Mouse (Mus musculus): ENCODE results near the gene Abhd15.

The Abhd15 gene

DNA sequence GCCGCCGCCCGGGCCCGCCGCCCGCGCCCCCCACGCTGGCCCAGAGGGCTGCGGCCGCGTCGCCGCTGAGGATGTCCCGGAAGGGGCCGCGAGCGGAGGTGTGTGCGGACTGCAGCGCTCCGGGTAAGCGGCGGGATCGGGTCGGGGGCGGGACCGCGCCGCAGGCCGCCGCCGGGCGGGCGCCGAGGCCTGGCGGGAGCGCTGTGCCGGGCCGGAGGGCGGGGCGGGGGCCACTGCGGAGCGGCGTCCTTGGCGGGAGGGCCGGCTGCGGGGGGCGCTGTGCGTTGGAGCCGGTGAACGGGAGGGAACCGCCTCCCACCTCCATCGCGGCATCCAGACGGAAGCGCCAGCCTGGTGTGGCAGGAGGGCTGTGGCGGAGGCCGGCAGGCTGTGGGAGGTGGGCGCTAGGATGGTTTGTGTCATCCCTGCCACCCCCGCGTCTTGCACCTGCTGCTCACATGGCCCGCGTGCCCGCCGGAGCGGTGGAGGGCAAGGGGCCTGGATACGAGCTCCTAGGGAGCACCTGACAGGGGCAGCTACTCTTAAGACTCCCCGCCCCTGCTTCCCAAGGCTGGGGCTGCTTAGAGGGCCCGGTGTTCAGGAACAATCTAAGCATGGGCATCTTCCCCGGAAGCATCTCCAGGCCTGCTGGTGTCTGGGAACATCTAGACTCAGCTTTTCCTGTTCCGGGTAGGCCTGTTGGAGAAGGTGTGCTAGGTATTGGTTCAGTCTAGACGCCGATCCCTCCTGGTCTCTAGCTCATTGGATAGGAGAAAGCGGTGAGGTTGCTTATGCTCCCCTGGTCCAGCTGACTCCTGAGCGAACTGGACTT, 21.2 kb upstream of the Abhd15 start, which contains the start of gene Git1:
Gene Git1, plus strand, starts transcription at position 51 of the 832 bp plus-strand sequence.
- no peak for DNase-seq (ENCODE audit: low spot score)

DNA sequence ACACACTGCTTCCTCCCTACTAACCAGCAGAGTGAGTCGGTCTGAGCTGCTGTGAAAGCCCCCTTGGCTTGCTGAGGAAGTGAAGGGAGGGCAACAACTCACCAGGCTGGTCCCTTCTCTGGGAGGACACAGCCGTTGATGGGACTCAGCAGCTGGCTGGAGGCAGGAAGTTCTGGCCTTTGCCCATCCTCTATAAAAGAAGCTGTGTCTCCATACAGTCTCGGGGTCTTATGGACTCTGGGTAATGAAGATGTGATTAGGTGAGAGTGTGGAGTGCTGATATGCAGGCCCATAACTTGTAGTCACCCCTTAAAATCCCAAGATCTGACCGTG, 20.6 kb upstream of the Abhd15 start:
- no peak for DNase-seq (ENCODE audit: low spot score)

DNA sequence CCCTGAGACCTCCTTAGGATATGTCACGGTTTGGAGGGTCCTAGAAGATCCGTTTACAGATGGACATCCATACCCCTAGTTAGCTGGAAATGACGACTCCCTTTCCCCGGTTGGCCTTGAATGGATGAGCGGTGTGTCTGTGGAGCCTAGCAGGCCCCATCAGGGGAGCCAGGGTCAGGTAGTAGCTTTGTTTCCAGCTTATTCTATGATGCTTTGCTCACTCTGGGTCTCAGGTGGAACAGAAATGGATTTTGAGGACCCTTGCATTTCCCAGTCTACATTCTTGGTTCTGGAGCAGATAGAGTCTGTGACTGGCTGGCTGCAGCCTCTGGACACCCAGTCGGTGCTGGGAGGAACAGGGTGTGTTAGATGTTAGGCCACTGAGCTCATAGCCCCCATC, 20.1 kb upstream of the Abhd15 start:
- DNase-seq (ENCODE audit: low spot score) = no peak

DNA sequence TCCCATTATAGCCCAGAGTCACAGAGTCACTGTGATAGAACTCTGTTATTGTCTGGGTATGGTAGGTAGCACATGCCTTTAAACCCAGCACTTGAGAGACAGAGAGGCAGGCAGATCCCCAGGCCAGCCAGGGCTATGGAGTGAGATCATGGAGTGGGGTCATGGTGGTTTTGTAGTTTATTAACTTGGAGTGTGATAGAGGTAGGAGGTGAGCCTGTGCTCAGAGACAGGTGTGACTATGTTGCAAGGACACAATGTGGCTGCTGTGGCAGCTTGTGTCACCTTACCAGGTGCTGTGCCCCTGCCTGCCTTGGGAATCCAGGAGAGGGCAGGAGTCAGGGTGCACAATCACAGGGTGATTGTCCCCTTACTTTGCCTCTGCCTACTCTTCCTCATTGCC, 19.4 kb upstream of the Abhd15 start:
- DNase-seq (ENCODE audit: low spot score) = no peak

DNA sequence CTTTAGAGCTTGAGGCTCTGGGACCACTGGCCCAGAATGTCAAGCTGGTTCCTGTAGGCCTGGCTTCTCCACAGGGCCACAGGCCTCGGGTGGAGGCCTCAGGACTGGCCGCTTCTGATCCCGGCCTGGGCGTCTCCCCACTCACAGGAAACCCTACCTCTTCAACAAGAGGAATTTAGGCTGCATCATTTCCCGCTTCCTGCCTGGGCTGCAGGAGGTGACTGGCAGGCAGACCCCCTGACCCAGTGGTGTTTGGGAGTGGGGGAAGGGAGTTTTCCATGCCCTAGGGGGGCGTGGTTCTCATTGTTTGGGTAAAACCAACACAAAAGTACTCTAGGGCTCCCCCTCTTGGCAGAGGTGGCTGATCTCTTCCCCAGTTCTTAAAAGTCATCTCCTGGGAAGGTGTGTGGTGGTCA, 17.6 kb upstream of the Abhd15 start:
- no peak for DNase-seq (ENCODE audit: low spot score)

DNA sequence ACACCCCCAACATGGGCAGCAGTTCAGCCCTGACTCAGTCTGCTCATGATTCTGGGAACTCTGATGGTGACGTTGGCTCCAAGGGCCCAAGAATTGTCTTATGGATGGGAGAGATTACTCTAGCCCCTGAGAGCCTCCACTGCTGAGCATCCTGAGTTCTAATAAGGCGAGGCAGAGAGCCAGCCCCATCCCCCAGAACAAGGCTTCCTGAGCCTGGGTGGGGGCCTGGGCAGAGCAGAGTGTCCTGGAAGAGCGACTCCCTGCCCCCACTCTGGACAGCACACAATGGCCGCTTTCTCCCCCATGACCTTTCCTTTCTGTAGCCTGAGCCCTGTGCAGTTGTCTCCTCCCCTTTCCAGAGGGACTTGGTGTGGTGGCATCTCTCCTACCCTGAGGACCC, 17.1 kb upstream of the Abhd15 start:
- DNase-seq (ENCODE audit: low spot score) = no peak

DNA sequence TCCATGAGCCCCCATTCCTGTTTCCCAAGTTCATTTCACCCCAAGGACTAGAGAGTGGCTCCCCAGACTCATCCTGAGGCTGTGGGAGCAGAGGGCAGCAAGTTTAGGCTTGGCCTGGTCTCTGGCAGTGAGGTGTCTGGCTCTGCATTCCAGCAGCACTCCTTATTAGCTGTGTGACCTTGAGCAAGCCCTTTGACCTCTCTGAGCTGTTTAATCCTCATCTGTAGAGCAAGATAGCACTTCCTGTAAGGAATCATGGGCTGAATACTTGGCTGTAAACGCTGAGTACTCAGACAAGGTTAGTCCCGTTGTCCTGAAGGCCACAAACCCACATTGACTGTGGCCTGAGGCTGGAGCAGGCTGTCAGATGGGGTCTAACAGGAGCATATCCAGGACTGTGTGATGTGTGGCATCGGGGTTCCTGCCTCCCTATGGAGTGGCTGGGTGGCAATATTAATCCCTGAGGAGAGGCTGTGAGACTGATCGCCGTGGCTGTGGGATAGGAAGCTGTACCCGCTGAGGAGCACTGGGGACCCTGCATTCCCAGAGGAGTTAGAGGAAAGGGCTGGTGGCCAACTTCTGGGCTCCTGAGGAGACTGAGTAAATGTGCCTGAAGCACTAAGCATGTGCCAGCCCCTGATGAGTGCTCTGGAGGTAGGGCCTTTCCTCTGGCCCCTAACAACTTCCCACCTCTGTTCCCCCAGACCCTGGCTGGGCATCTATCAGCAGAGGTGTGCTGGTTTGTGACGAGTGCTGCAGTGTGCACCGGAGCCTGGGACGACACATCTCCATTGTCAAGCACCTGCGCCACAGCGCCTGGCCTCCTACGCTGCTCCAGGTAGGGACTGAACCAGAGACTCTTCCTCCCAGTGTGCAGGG, 16.4 kb upstream of the Abhd15 start:
- DNase-seq (ENCODE audit: low spot score) = no peak

DNA sequence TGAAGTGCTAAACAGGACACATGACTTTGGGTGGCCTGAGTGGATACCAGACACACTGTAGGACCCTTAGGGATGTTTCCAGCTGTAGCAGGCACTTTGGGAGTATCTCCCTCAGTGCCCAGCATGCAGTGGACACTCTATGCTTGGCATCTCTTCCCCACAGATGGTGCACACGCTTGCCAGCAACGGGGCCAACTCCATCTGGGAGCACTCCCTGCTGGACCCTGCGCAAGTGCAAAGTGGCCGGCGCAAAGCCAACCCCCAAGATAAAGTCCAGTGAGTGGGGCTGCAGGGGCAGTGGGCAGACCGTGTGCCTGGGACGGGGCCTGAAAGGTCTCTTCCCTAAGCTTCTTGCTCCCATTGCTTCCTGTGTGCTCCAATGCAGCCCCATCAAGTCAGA, 15.6 kb upstream of the Abhd15 start:
- no peak for DNase-seq (ENCODE audit: low spot score)

DNA sequence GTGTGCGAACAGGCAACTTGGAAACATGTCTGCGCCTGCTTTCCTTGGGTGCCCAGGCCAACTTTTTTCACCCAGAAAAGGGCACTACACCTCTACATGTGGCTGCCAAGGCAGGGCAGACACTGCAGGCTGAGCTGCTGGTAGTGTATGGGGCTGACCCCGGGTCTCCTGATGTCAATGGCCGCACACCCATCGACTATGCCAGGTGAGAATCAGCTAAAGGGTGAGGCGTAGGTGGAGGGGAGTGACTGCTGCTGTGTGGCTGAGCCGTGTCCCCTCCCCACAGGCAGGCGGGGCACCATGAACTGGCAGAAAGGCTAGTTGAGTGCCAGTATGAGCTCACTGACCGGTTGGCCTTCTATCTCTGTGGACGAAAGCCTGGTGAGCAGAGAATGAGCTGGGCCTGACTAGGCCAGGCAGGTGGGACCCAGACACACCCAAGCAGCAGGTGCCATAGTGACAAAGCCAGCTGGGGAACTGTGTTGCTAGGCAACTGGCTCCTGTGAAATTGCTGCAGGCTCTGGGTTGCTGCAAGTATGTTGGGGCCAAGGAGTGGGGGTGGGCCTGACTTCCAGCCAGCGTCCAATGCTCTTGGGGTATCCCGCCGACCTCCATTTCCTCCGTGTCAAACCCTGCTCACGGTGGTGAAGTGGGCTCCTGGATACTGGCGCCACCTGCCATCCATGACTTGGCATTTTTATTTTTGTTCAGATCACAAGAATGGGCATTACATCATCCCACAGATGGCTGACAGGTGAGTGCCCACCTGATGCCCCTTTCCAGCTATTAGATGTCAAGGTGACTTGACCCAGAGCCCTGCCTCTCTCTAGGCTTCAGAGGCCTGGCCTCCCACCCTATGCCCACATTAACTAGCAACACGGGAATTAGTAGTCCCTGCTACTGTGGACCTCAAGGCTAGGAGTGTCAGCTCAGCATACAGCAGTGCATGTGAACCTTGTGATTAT, 14.3 kb upstream of the Abhd15 start:
- DNase-seq (ENCODE audit: low spot score) = no peak

DNA sequence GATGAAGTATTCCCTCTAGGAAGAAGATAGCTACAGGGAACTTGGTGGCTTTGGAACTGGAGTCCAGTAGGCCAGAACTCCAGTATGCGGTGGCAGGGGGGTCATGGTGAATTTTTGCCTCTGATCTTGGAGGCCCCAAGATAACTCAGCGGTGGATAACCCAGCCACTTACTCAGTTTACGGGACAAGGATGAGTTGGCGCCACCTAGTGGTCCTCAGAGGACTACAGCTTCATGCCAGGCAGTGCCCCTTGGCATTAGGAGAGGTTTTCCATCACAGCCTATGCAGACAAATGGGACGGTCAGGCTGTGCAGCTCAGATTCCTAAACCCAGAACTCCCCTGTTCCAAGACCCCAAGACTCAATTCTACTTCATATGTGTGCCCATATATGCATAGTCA, 13.5 kb upstream of the Abhd15 start:
- peak; percentile 67 for DNase-seq (ENCODE audit: low spot score)

DNA sequence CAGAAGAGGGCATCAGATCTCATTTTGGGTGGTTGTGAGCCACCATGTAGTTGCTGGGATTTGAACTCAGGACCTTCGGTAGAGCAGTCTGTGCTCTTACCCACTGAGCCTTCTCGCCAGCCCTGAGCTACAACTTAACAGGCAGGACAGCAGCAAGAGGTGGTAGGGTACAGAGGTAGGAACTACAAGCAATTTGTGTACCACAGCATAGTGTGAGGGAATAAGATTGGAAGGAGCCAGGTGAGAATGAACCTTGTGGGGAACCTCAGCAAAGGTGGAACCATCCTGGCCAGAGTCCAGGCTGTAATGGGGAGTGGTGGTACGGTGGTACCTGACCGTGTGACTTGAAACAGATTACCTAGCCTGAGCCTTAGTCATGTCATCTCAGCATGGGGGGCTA, 12.9 kb upstream of the Abhd15 start:
- no peak for DNase-seq (ENCODE audit: low spot score)

DNA sequence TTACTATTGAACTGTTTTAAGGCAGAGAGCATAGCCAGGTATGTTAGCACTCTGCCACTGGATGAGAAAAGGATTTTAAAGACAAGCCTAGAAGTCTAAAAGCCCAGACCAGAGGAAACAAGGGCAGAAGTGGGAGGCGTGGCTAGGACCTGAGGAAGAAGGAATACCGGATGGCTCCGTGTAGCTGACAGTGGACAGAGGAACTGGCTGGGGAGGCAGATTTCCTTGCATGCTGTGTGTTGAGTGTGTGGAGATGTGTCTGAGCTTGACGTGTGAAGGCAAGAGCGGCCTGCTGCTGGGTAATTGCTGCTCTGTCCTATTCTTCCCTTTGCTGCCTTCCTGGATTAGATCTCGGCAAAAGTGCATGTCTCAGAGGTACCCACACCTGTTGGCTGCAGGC, 12.4 kb upstream of the Abhd15 start:
- no peak for DNase-seq (ENCODE audit: low spot score)

DNA sequence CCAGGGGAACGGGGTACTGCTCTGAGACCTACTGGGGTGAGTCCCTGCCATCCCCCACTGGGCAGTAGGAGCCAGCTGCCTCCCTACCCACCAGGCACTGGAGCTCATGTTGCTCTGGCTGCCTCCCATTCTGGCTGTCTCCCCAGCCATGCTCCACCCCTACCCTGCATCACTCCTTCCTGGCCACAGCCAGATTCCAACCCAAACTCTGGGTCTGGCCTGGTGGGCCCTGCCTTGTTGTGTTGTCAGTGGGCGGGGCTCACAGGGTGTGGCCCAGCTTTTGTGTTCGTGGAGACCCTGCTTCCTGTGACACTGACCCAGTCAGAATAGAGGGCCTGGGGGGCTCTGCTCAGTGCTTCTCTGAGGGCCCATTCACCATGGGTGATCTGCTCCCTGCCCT, 11.4 kb upstream of the Abhd15 start:
- DNase-seq (ENCODE audit: low spot score) = no peak

DNA sequence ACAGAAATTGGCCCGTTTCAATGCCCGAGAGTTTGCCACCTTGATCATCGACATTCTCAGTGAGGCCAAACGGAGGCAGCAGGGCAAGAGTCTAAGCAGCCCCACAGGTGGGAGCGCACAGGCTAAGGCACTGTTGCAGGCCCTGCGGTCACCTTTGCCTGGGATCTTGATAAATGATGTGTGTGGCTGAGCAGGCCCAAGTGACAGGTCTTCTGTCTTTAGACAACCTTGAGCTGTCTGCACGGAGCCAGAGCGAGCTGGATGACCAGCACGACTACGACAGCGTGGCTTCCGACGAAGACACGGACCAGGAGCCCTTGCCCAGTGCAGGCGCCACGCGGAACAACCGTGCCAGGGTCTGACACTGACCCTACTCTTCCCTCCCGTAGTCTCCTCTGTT, 10.5 kb upstream of the Abhd15 start:
- DNase-seq (ENCODE audit: low spot score) = no peak

DNA sequence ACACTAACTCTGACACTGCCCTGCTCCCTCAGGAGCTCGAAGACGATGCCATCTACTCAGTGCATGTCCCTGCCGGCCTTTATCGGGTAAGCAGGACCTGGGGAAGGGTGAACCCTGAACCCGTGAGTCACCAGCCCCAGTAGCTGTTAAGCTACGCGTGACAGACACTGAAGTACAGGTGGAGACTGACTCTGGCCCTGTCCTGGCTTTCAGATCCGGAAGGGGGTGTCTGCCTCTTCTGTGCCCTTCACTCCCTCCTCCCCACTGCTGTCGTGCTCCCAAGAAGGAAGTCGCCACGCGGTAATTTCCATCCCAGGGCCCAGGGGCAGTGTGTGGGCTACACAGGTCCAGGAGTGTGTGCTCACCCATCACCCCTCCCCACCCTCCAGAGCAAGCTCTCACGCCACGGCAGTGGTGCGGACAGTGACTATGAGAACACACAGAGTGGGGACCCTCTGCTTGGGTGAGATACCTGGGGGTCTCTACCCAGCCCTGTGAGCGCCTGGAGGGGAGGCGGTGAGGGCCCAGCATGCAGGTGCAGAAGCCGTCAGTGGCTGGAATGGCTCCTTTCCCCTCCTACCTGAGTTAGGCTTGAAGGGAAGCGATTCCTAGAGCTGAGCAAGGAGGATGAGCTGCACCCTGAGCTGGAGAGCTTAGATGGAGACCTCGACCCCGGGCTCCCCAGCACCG, 9.5 kb upstream of the Abhd15 start:
- DNase-seq (ENCODE audit: low spot score) = no peak

DNA sequence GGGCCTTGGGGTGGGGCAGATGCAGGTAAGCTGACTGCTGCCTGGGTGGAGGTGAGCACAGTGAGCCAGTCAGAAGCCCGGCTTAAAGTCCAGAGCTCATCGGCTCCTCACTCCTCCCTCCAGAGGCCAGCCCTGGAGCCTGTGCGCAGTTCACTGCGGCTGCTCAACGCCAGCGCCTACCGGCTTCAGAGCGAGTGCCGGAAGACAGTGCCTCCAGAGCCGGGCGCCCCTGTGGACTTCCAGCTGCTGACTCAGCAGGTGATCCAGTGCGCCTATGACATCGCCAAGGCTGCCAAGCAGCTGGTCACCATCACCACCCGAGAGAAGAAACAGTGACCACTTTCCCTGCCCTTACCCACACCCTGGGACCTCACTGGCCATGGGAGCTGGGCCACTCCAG, 8.6 kb upstream of the Abhd15 start:
- no peak for DNase-seq (ENCODE audit: low spot score)

DNA sequence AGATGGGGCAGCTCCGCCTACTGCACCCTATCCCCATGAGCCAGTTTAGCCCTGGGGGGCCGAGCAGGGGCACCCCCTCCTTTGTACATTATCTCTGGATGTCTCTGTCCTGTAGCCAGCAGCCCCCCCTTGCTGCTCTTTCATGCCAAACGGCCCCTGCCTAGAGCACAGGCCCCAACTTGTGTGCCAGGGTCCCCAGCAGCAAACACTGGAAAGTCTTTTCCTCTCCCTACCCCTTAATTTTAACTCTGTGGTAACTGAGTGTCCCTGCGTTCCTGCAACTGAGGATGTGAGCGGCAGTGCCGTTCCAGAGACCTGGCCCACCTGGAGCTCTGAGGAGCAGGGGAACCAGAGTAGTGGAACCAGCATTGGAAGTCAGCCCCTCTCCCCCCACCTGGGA, 8.0 kb upstream of the Abhd15 start:
- DNase-seq (ENCODE audit: low spot score) = no peak

DNA sequence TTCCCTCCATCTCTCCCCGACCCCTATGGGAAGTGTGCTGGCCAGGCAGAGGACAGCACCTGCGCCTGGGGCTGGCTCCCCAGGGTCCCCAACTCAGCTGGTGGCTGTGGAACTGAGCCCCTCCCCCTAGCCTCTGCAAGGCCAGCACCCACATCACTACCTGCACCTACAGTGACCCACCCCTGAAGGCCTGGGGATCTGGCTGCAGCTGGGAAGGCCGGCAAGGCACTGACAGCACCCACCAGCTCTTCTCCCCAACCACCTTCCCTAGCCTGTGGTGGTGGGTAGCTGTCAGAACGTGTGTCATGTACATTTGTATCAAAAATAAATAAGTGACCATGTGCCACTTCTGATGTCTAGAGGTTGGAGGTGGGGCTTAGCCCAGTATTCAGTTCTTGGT, 7.5 kb upstream of the Abhd15 start:
- no peak for DNase-seq (ENCODE audit: low spot score)

DNA sequence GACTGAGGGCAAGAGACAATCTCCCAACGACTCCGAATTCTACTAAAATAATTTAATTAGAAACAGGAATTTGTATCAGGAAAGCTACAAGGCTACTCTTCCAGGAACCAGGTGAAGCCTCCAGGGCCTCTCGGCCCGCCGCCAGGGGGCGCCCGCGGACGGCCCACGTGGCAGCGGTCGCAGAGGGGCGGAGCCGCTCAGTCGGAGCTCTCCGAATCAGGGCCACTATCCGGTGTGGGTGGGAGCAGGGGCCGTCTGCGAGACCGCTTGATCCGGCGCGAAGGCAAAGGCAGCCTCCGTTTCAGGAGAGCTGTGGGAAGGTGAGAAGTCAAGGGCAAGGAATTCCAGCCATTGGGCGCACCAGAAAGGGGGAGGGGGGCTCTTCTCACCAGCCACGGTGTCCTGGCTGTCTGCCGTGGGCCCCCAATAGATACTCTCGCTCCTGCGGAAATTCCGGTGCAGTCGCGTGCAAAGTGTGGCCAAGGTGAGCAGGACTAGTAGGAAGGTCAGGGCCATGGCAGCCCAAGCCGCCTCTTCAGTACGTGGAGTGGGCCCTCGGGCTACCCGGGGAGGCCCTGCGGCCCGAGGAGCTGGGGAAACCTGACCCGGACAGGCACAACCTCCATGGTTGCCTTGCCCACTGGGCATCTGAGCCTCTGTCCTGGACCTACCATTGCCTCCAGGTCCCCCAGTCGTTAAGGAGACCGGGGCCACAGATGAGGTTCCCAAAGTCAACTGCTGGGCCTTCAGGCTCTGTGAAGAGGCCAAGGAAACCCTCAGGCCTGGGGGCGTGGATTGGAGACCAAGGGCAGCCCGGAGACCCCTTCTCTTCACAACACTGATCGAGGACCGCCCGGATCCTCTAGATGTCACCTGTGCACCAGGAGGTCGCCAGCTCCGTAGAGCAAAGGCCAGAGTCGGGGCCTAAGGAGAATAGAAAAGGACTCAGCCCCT, 6.6 kb upstream of the Abhd15 start:
- peak; percentile 76 for DNase-seq (ENCODE audit: low spot score)

DNA sequence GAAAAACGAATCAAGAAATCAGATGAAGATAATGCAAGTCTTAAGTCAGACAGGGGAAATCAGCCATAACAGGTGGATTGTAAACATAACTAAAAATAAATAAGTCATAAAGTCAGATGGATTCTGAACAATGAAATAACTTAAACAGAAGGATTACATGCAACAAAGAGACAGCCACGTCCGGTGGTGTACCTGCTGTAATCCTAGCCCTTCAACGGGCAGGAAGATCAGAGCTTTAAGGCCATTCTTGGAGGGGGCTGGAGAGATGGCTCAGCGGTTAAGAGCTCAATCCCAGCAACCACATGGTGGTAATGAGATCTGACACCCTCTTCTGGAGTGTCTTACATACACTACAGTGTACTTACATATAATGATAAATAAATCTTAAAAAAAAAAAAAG, 3.6 kb upstream of the Abhd15 start:
- DNase-seq (ENCODE audit: low spot score) = no peak
